38 mouse cellular contexts compared by ENCODE assay signal in the genomic region with DNA sequence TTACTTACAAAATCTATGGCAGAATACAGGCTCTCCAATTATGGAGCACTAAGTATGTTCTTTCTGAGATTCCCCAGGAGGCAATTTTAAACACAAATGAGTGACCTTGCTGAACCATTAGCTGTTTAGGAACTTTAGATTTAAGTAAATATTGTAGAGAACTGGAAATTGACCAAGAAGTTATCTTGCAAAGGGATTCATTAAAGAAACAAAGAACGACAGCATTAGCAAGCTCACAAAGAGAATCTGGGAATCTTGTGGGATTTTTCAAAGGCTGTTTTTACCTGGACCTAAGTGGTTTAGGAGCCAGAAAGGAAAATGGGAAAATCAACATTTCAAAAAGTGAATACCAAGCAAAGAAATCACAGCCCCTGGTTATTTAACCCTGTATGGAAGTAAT. TPM values are rescaled to one million over a fixed set of nuclear protein-coding genes. Genes with fewer than 3 reads are reported as not detected.
"Had no signal": no experiment of that assay in that cellular context is flagged by ENCODE, and none has a peak within 500 bp of the region (broad histone marks: within the 10 kb centered on the region; RNA-seq: fewer than 3 reads in every experiment).

A gene (minus strand): TSS at position 101 of the 400 bp plus-strand sequence.

- H3K9me3 ChIP-seq: limb, embryonic 10.5 days; limb, embryonic 13.5 days; limb, embryonic 15.5 days; liver, embryonic 12.5 days; liver, embryonic 13.5 days; liver, embryonic 15.5 days; lung, embryonic 15.5 days; midbrain, embryonic 10.5 days; midbrain, embryonic 12.5 days; midbrain, embryonic 15.5 days; neural tube, embryonic 12.5 days had no signal

- H3K36me3 ChIP-seq: limb, embryonic 10.5 days; limb, embryonic 12.5 days; limb, embryonic 13.5 days; limb, embryonic 15.5 days; liver, embryonic 12.5 days; liver, embryonic 13.5 days; liver, embryonic 15.5 days; lung, embryonic 15.5 days; midbrain, embryonic 10.5 days; midbrain, embryonic 12.5 days; midbrain, embryonic 15.5 days; neural tube, embryonic 12.5 days had no signal

- H3K9ac ChIP-seq: limb, embryonic 12.5 days; limb, embryonic 13.5 days; limb, embryonic 15.5 days; liver, embryonic 12.5 days; liver, embryonic 13.5 days; liver, embryonic 14.5 days; liver, embryonic 15.5 days; liver, postnatal 0 days; lung, embryonic 14.5 days; lung, embryonic 15.5 days; midbrain, embryonic 12.5 days; midbrain, embryonic 15.5 days; neural tube, embryonic 12.5 days had no signal

- H3K4me3 ChIP-seq: limb, embryonic 10.5 days; limb, embryonic 12.5 days; limb, embryonic 13.5 days; limb, embryonic 15.5 days; liver, embryonic 12.5 days; liver, embryonic 13.5 days; liver, embryonic 15.5 days; lung, embryonic 15.5 days; megakaryocyte, embryonic 14.5 days; midbrain, embryonic 10.5 days; midbrain, embryonic 12.5 days; midbrain, embryonic 15.5 days; myocyte; neural tube, embryonic 12.5 days had no signal

- H3K27ac ChIP-seq: limb, embryonic 10.5 days; limb, embryonic 12.5 days; limb, embryonic 13.5 days; limb, embryonic 15.5 days; liver, embryonic 12.5 days; liver, embryonic 13.5 days; liver, embryonic 14.5 days; liver, embryonic 15.5 days; lung, embryonic 15.5 days; macrophage; midbrain, embryonic 10.5 days; midbrain, embryonic 12.5 days; midbrain, embryonic 15.5 days; neural tube, embryonic 12.5 days had no signal

- H3K4me2 ChIP-seq: limb, embryonic 12.5 days; limb, embryonic 13.5 days; limb, embryonic 15.5 days; liver, embryonic 11.5 days; liver, embryonic 12.5 days; liver, embryonic 13.5 days; liver, embryonic 15.5 days; lung, embryonic 14.5 days; lung, embryonic 15.5 days; midbrain, embryonic 11.5 days; midbrain, embryonic 12.5 days; midbrain, embryonic 15.5 days; neural tube, embryonic 12.5 days had no signal

- H3K4me1 ChIP-seq: limb, embryonic 10.5 days; limb, embryonic 12.5 days; limb, embryonic 13.5 days; limb, embryonic 15.5 days; liver, embryonic 12.5 days; liver, embryonic 13.5 days; liver, embryonic 15.5 days; lung, embryonic 15.5 days; megakaryocyte, embryonic 14.5 days; midbrain, embryonic 10.5 days; midbrain, embryonic 12.5 days; midbrain, embryonic 15.5 days; neural tube, embryonic 12.5 days had no signal

- H3K27me3 ChIP-seq: limb, embryonic 12.5 days; limb, embryonic 13.5 days; limb, embryonic 15.5 days; liver, embryonic 12.5 days; liver, embryonic 13.5 days; liver, embryonic 15.5 days; lung, embryonic 15.5 days; megakaryocyte, embryonic 14.5 days; midbrain, embryonic 12.5 days; midbrain, embryonic 15.5 days; neural tube, embryonic 12.5 days had no signal

- ATAC-seq: liver, embryonic 12.5 days; liver, postnatal 0 days; lung, postnatal 0 days; midbrain, embryonic 15.5 days; midbrain, embryonic 16.5 days had no signal

- DNase-seq: left cerebral cortex, postnatal 4 days; liver; liver, embryonic 13.5 days; liver, postnatal 0 days; lung, adult 18-20 months; lung, adult 2 months; lung, embryonic 14.5 days; lung, postnatal 10 days; lung, postnatal 14 days; lung, postnatal 36 days; lung, postnatal 4 days; midbrain, embryonic 14.5 days had no signal

RNA-seq across cellular contexts. Expression of the gene that starts here (rescaled TPM):
- polyA plus RNA-seq: limb, embryonic 10.5 days; limb, embryonic 11.5 days; limb, embryonic 12.5 days; limb, embryonic 13.5 days; limb, embryonic 14.5 days; limb, embryonic 15.5 days; liver, adult 2 months; liver, embryonic 11.5 days; liver, embryonic 12.5 days; liver, embryonic 13.5 days; liver, embryonic 14.5 days; liver, embryonic 15.5 days; liver, embryonic 16.5 days; liver, postnatal 0 days; lung, adult 2 months; lung, embryonic 14.5 days; lung, embryonic 15.5 days; lung, embryonic 16.5 days; lung, postnatal 0 days; macrophage; midbrain, embryonic 10.5 days; midbrain, embryonic 11.5 days; midbrain, embryonic 12.5 days; midbrain, embryonic 14.5 days; midbrain, embryonic 15.5 days; midbrain, embryonic 16.5 days; midbrain, postnatal 0 days; myocyte; neural tube, embryonic 11.5 days; neural tube, embryonic 12.5 days had no signal
